ENCODE assay signal across 10 mouse cellular contexts in the genomic region with DNA sequence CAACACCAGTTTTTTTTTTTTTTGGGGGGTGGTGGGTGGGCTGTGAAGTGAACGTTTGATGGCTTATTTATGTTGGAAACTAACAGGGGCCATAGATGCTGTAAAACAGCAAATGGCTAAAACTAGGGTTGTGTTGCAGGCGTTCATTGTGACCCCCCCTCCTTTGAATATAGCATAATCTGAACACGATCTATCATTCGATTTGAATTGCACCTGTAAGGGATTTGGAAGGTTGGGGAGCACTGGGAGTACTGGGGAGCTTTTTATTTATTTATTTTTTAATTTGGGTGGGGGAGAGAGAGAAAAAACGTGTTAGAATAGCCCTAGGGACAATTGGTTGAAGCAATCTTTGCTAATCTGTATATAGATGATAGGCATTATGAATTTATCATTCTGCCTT. TPM values are rescaled to one million over a fixed set of nuclear protein-coding genes. Genes with fewer than 3 reads are reported as not detected.
DNase-seq lines count a peak whose midpoint lies in the region; ATAC-seq and TF ChIP-seq lines count a peak whose summit lies in the region.
"Had no signal": no experiment of that assay in that cellular context is flagged by ENCODE, and none has a peak within 500 bp of the region (broad histone marks: within the 10 kb centered on the region; RNA-seq: fewer than 3 reads in every experiment).

No protein-coding gene starts in this region.

- no peak overlapping the region for H3K27ac ChIP-seq in heart, embryonic 13.5 days (replicated peaks)
- no peak overlapping the region for H3K27ac ChIP-seq in heart, adult 2 months
- no peak overlapping the region for H3K27ac ChIP-seq in embryonic facial prominence, embryonic 10.5 days (replicated peaks)
- no peak overlapping the region for H3K27ac ChIP-seq in hindbrain, embryonic 10.5 days
- H3K27ac ChIP-seq in midbrain, embryonic 13.5 days = peak overlapping the region; percentile 87

- H3K4me3 ChIP-seq in heart, embryonic 13.5 days = no peak overlapping the region
- H3K4me3 ChIP-seq in heart, adult 2 months = no peak overlapping the region
- H3K4me3 ChIP-seq in embryonic facial prominence, embryonic 10.5 days = peak overlapping the region; percentile 70; the same call in 1 of the 2 replicates
- peak overlapping the region; percentile 66 for H3K4me3 ChIP-seq in hindbrain, embryonic 10.5 days
- peak overlapping the region; percentile 64 for H3K4me3 ChIP-seq in midbrain, embryonic 13.5 days (replicated peaks)

- TF ChIP-seq EP300 in heart, adult 2 months (IDR thresholded peaks at IDR 0.05; ENCODE audit: insufficient read depth, low read depth, low read length) = no peak

- intact Hi-C loops in heart, adult 2 months (cut with DNase I) = no loop called here

- no peak for DNase-seq in heart, adult 2 months
- no peak for DNase-seq in embryonic facial prominence, embryonic 10.5 days (ENCODE audit: low spot score)
- DNase-seq in hindbrain, embryonic 10.5 days (ENCODE audit: low spot score) = no peak
- no peak for DNase-seq in thymus, postnatal 10 days (ENCODE audit: low spot score in 2 of 2)
- DNase-seq in frontal cortex, postnatal 14 days (ENCODE audit: low spot score in 2 of 2) = no peak
- DNase-seq in spleen, adult 12 weeks (ENCODE audit: low spot score) = no peak
- DNase-seq: adrenal gland, adult 8-10 months; heart, adult 11 months had no signal

- no peaks in the 10 kb centered on the region for H3K36me3 ChIP-seq in heart, embryonic 13.5 days
- no peaks in the 10 kb centered on the region for H3K36me3 ChIP-seq in heart, adult 2 months (ENCODE audit: control insufficient read depth, insufficient read depth, low read length)
- no peaks in the 10 kb centered on the region for H3K36me3 ChIP-seq in embryonic facial prominence, embryonic 10.5 days (replicated peaks)
- H3K36me3 ChIP-seq in hindbrain, embryonic 10.5 days = no peaks in the 10 kb centered on the region
- H3K36me3 ChIP-seq in midbrain, embryonic 13.5 days = no peaks in the 10 kb centered on the region

- H3K4me1 ChIP-seq in heart, embryonic 13.5 days = 0 out of 2 replicates have a peak, but pooled peaks cover 6% of the 10 kb centered on the region
- no peaks in the 10 kb centered on the region for H3K4me1 ChIP-seq in heart, adult 2 months (ENCODE audit: control insufficient read depth, insufficient read depth, low read length)
- H3K4me1 ChIP-seq in embryonic facial prominence, embryonic 10.5 days = peaks cover 5% of the 10 kb centered on the region
- peaks cover 4% of the 10 kb centered on the region; the same call in 1 of the 2 replicates for H3K4me1 ChIP-seq in hindbrain, embryonic 10.5 days (replicated peaks)
- peaks cover 22% of the 10 kb centered on the region for H3K4me1 ChIP-seq in midbrain, embryonic 13.5 days (replicated peaks)

- WGBS in heart, embryonic 13.5 days = 45% methylated on average over 5 of the region's 5 CpGs
- 33% methylated on average over 5 of the region's 5 CpGs for WGBS in heart, adult 2 months
- 48% methylated on average over 5 of the region's 5 CpGs for WGBS in embryonic facial prominence, embryonic 10.5 days
- WGBS in hindbrain, embryonic 10.5 days = 39% methylated on average over 5 of the region's 5 CpGs
- WGBS in midbrain, embryonic 13.5 days = 24% methylated on average over 5 of the region's 5 CpGs

- no peak for TF ChIP-seq POLR2A in heart, adult 2 months (IDR thresholded peaks at IDR 0.05; ENCODE audit: insufficient read depth, low read depth, low read length)

- no peak for ATAC-seq in heart, embryonic 13.5 days (ENCODE audit: extremely low read depth, insufficient number of reproducible peaks, low FRiP score, low TSS enrichment)
- no peak for ATAC-seq in midbrain, embryonic 13.5 days

- TF ChIP-seq CTCF in heart, adult 2 months (IDR thresholded peaks at IDR 0.05) = no peak

- peaks cover 10% of the 10 kb centered on the region; the same call in 1 of the 2 replicates for H3K27me3 ChIP-seq in heart, embryonic 13.5 days (replicated peaks)
- no peaks in the 10 kb centered on the region; the same call in 1 of the 2 replicates for H3K27me3 ChIP-seq in heart, adult 2 months (ENCODE audit: control insufficient read depth, insufficient read depth, low read length)
- H3K27me3 ChIP-seq in embryonic facial prominence, embryonic 10.5 days (replicated peaks; ENCODE audit: low read depth, poor library complexity, severe bottlenecking) = no peaks in the 10 kb centered on the region
- H3K27me3 ChIP-seq in hindbrain, embryonic 10.5 days (ENCODE audit: insufficient read depth, poor library complexity, severe bottlenecking) = no peaks in the 10 kb centered on the region; the same call in 1 of the 2 replicates
- no peaks in the 10 kb centered on the region for H3K27me3 ChIP-seq in midbrain, embryonic 13.5 days

- no peak overlapping the region for H3K9ac ChIP-seq in heart, embryonic 13.5 days
- H3K9ac ChIP-seq in heart, adult 2 months (ENCODE audit: low read depth, low read length) = no peak overlapping the region
- peak overlapping the region; percentile 74 for H3K9ac ChIP-seq in midbrain, embryonic 13.5 days (replicated peaks)

- no peaks in the 10 kb centered on the region for H3K9me3 ChIP-seq in heart, embryonic 13.5 days
- H3K9me3 ChIP-seq in embryonic facial prominence, embryonic 10.5 days = no peaks in the 10 kb centered on the region
- no peaks in the 10 kb centered on the region for H3K9me3 ChIP-seq in hindbrain, embryonic 10.5 days
- no peaks in the 10 kb centered on the region for H3K9me3 ChIP-seq in midbrain, embryonic 13.5 days

- H3K79me2 ChIP-seq in heart, adult 2 months (replicated peaks; ENCODE audit: control insufficient read depth, insufficient read depth, low read length) = no peaks in the 10 kb centered on the region

- H3K4me2 ChIP-seq in heart, embryonic 13.5 days = peak overlapping the region; percentile 96; the same call in 1 of the 2 replicates
- peak overlapping the region; percentile 64 for H3K4me2 ChIP-seq in midbrain, embryonic 13.5 days (replicated peaks)

RNA-seq across cellular contexts. Expression of a gene that starts 1.0 kb away (rescaled TPM):
- 0.05 and 0.10 TPM in 2 replicates for polyA plus RNA-seq in heart, embryonic 13.5 days (2015; fragmentation: Nextera tagmentation; extraction: Ambion mirVana)
- total RNA-seq in heart, adult 2 months (2021) = under 1 TPM; 0.05 to 0.09 TPM
- polyA plus RNA-seq in heart, adult 2 months (2012; rRNA removed) = 0.02 and 0.18 TPM in 2 replicates
- polyA plus RNA-seq in embryonic facial prominence, embryonic 10.5 days (2016; fragmentation: Nextera tagmentation; extraction: Ambion mirVana) = 0.39 and 0.74 TPM in 2 replicates
- polyA plus RNA-seq in hindbrain, embryonic 10.5 days (2016; fragmentation: Nextera tagmentation; extraction: Ambion mirVana) = 0.71 and 0.80 TPM in 2 replicates
- 13.3 and 13.7 TPM in 2 replicates for polyA plus RNA-seq in midbrain, embryonic 13.5 days (2015; fragmentation: Nextera tagmentation; extraction: Ambion mirVana)

Comparison
In these comparisons a context has a peak if more than half of its experiments do, and no peak if none do; other contexts are left out.
1. H3K4me3 ChIP-seq: peak in embryonic facial prominence, embryonic 10.5 days (single experiment), hindbrain, embryonic 10.5 days (single experiment) and midbrain, embryonic 13.5 days (single experiment); none in heart, embryonic 13.5 days (single experiment) and heart, adult 2 months (single experiment).